Mouse (Mus musculus) midbrain, embryonic 12.5 days (tissue): ENCODE results near the gene Ly6g6f. TPM values are rescaled to one million over a fixed set of nuclear protein-coding genes. Genes with fewer than 3 reads are reported as not detected.

Source experiments
- ATAC-seq: fragments of 200-750 bp; cut with Nextera tagmentation; 2 replicates; pipeline ENCODE4 v1.8.0; 2017; ENCODE audit warnings: low read depth, moderate TSS enrichment, moderate library complexity; ENCODE audit not compliant: low FRiP score
- H3K27ac ChIP-seq: fragments of 300-500 bp; sonication (generic); replicated peaks from 2 replicates; pipeline ENCODE4 v1.5.1; 2016; ENCODE audit warnings: mild to moderate bottlenecking
- H3K27me3 ChIP-seq: fragments of 300-500 bp; sonication (generic); 2 replicates; pipeline ENCODE4 v1.6.1; 2016; ENCODE audit warnings: mild to moderate bottlenecking
- H3K36me3 ChIP-seq: fragments of 300-500 bp; sonication (generic); 2 replicates; pipeline ENCODE4 v1.6.1; 2016
- H3K4me1 ChIP-seq: fragments of 300-500 bp; sonication (generic); 2 replicates; pipeline ENCODE4 v1.6.1; 2016
- H3K4me2 ChIP-seq: fragments of 300-500 bp; sonication (generic); replicated peaks from 2 replicates; pipeline ENCODE4 v1.6.1; 2016; ENCODE audit warnings: mild to moderate bottlenecking, moderate library complexity
- H3K4me3 ChIP-seq: fragments of 300-500 bp; sonication (generic); 2 replicates; pipeline ENCODE4 v1.5.1; 2016; ENCODE audit warnings: mild to moderate bottlenecking
- H3K9ac ChIP-seq: fragments of 300-500 bp; sonication (generic); replicated peaks from 2 replicates; pipeline ENCODE4 v1.6.1; 2016; ENCODE audit warnings: mild to moderate bottlenecking, moderate library complexity
- H3K9me3 ChIP-seq: fragments of 300-500 bp; sonication (generic); 2 replicates; pipeline ENCODE4 v1.6.1; 2016; ENCODE audit warnings: mild to moderate bottlenecking
- WGBS: fragments of 180-500 bp; shearing (Covaris S2); methylation state at CpG from one replicate; pipeline ENCODE4 v1.1.7; 2016; 5-methylcytosine and 5-hydroxymethylcytosine counted together
- polyA plus RNA-seq: library from polyadenylated mRNA; unstranded; fragments of >200 nt; fragmentation: Nextera tagmentation; extraction: Ambion mirVana; gene quantifications from 2 replicates; pipeline ENCODE4 v1.2.1, GENCODE M21; 2016

Ly6g6f gene
- polyA plus RNA-seq, 1 experiment from 2014 or later, result 0.47 TPM

DNA sequence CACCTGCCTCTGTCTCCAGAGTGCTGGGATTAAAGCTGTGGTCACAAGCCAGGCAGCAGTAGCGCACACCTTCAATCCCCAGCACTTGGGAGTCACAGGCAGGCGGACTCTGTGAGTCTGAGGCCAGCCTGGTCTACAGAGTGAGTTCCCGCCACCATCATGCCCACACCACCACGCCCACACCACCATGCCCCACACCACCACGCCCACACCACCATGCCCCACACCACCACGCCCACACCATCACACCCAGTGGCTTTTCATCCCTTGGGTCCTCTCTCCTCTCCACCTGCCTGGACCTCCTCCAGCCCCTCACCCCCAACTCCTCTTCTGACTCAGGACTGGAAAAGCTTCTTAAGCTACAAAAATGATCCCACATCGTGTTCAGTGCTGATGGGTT is 53.5 kb downstream of the Ly6g6f start:
- 91% methylated on average over 7 of the region's 7 CpGs for WGBS
- ATAC-seq, result no peak

DNA sequence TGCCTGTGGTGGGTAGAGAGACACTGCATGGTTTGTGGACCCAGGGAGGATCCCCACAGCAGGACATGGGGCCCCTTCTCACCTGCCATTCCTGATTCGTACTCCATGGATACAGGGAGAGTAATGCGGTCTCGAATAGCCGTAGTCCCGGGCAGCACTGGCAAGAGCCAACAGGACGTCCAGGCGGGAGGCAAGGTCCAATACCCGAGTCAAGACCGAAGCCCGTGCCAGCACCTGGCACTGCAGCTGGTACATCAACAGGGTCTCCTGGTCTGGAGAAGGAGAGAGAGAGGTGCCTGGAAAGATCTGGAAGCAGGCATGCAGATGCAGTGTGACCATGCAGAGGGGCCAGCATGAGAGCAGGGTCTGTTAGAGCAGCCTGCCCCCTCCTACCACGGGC is 54.1 kb downstream of the Ly6g6f start:
- ATAC-seq, result no peak
- Histone ChIP-seq H3K4me1 (peaks cover 25% of the 10 kb centered on the region), H3K4me2 (no peak overlapping the region), H3K27ac (no peak overlapping the region), H3K36me3 (no peaks in the 10 kb centered on the region), H3K4me3 (no peak overlapping the region), H3K27me3 (no peaks in the 10 kb centered on the region; the same call in 1 of the 2 replicates), H3K9ac (no peak overlapping the region), H3K9me3 (no peaks in the 10 kb centered on the region)
- WGBS, result 92% methylated on average over 11 of the region's 11 CpGs

More for the DNA sequence above, 53.5 kb downstream of the Ly6g6f start:
- no peak overlapping the region for H3K27ac ChIP-seq
- no peak overlapping the region for H3K9ac ChIP-seq
- no peak overlapping the region for H3K4me2 ChIP-seq
- H3K9me3 ChIP-seq, result no peaks in the 10 kb centered on the region
- H3K27me3 ChIP-seq, result no peaks in the 10 kb centered on the region; the same call in 1 of the 2 replicates
- no peaks in the 10 kb centered on the region for H3K36me3 ChIP-seq
- peaks cover 22% of the 10 kb centered on the region for H3K4me1 ChIP-seq
- no peak overlapping the region for H3K4me3 ChIP-seq

Other genes starting within 250 kb of the Ly6g6f start
- gene Stk19, start 248.7 kb downstream of the Ly6g6f start, polyA plus RNA-seq, result 26.1 and 30.8 TPM in 2 replicates
- gene Dxo, start 248.6 kb downstream of the Ly6g6f start, polyA plus RNA-seq, result 72.7 and 73.4 TPM in 2 replicates
- gene Skiv2l, start 235.4 kb downstream of the Ly6g6f start, polyA plus RNA-seq, result 67.4 and 71.5 TPM in 2 replicates
- 114 TPM in 2 replicates for gene Nelfe, start 235.2 kb downstream of the Ly6g6f start, polyA plus RNA-seq
- 3.3 and 3.5 TPM in 2 replicates for gene Cfb, start 223.1 kb downstream of the Ly6g6f start, polyA plus RNA-seq
- gene Zbtb12, start 206.1 kb downstream of the Ly6g6f start, polyA plus RNA-seq, result 11.4 and 15.1 TPM in 2 replicates
- not detected in 2 replicates for gene Gm20547, start 203.6 kb downstream of the Ly6g6f start, polyA plus RNA-seq
- 0.86 and 2.1 TPM in 2 replicates for gene C2, start 187.3 kb downstream of the Ly6g6f start, polyA plus RNA-seq
- gene Ehmt2, start 187.1 kb downstream of the Ly6g6f start, polyA plus RNA-seq, result 113 and 120 TPM in 2 replicates
- gene Slc44a4, start 171.1 kb downstream of the Ly6g6f start, polyA plus RNA-seq, result 0.08 and 0.13 TPM in 2 replicates
- 20.4 and 20.7 TPM in 2 replicates for gene Neu1, start 154.4 kb downstream of the Ly6g6f start, polyA plus RNA-seq
- gene Hspa1b, start 126.4 kb downstream of the Ly6g6f start, polyA plus RNA-seq, result 0.22 TPM in 1 of 2 replicates, not detected in the other
- gene Gm20481, start 115.7 kb downstream of the Ly6g6f start, polyA plus RNA-seq, result not detected in 2 replicates
- 2.3 and 2.8 TPM in 2 replicates for gene Hspa1a, start 113.5 kb downstream of the Ly6g6f start, polyA plus RNA-seq
- 1.1 and 1.7 TPM in 2 replicates for gene Hspa1l, start 112.9 kb downstream of the Ly6g6f start, polyA plus RNA-seq
- gene Lsm2, start 103.7 kb downstream of the Ly6g6f start, polyA plus RNA-seq, result 188 and 202 TPM in 2 replicates
- 139 and 142 TPM in 2 replicates for gene Vars, start 84.6 kb downstream of the Ly6g6f start, polyA plus RNA-seq
- 0.14 and 0.23 TPM in 2 replicates for gene Vwa7, start 69.0 kb downstream of the Ly6g6f start, polyA plus RNA-seq
- 5.2 and 6.8 TPM in 2 replicates for gene Sapcd1, start 57.6 kb downstream of the Ly6g6f start, polyA plus RNA-seq
- 6.9 and 7.6 TPM in 2 replicates for gene Msh5, start 38.9 kb downstream of the Ly6g6f start, polyA plus RNA-seq
- 145 and 165 TPM in 2 replicates for gene Clic1, start 35.6 kb downstream of the Ly6g6f start, polyA plus RNA-seq
- gene Ddah2, start 26.6 kb downstream of the Ly6g6f start, polyA plus RNA-seq, result 595 and 615 TPM in 2 replicates
- gene Ly6g6c, start 20.2 kb downstream of the Ly6g6f start, polyA plus RNA-seq, result not detected in 2 replicates
- gene Mpig6b, start 19.4 kb downstream of the Ly6g6f start, polyA plus RNA-seq, result 0.52 and 0.93 TPM in 2 replicates
- 0.24 TPM in 1 of 2 replicates, not detected in the other for gene Ly6g6e, start 8.7 kb downstream of the Ly6g6f start, polyA plus RNA-seq
- 1.1 and 1.7 TPM in 2 replicates for gene Ly6g6d, start 7.5 kb downstream of the Ly6g6f start, polyA plus RNA-seq
- 69.0 and 72.3 TPM in 2 replicates for gene Abhd16a, start 3.7 kb upstream of the Ly6g6f start, polyA plus RNA-seq
- not detected in 2 replicates for gene Ly6g5c, start 22.7 kb upstream of the Ly6g6f start, polyA plus RNA-seq
- gene Ly6g5b, start 29.8 kb upstream of the Ly6g6f start, polyA plus RNA-seq, result 1.0 and 1.5 TPM in 2 replicates
- gene Gpank1, start 35.8 kb upstream of the Ly6g6f start, polyA plus RNA-seq, result 22.2 and 26.4 TPM in 2 replicates
- 279 TPM in 2 replicates for gene Csnk2b, start 36.4 kb upstream of the Ly6g6f start, polyA plus RNA-seq
- 8.0 and 9.1 TPM in 2 replicates for gene D17H6S53E, start 40.8 kb upstream of the Ly6g6f start, polyA plus RNA-seq
- 0.65 and 1.5 TPM in 2 replicates for gene Apom, start 46.4 kb upstream of the Ly6g6f start, polyA plus RNA-seq
- 84.0 and 95.3 TPM in 2 replicates for gene Bag6, start 49.6 kb upstream of the Ly6g6f start, polyA plus RNA-seq
- 236 and 239 TPM in 2 replicates for gene Prrc2a, start 79.3 kb upstream of the Ly6g6f start, polyA plus RNA-seq
- 7.7 and 8.2 TPM in 2 replicates for gene Aif1, start 90.5 kb upstream of the Ly6g6f start, polyA plus RNA-seq
- gene Lst1, start 102.8 kb upstream of the Ly6g6f start, polyA plus RNA-seq, result 4.7 and 9.9 TPM in 2 replicates
- gene Ltb, start 108.8 kb upstream of the Ly6g6f start, polyA plus RNA-seq, result 0.48 and 0.62 TPM in 2 replicates
- not detected in 2 replicates for gene Tnf, start 116.4 kb upstream of the Ly6g6f start, polyA plus RNA-seq
- gene Lta, start 119.7 kb upstream of the Ly6g6f start, polyA plus RNA-seq, result not detected in 2 replicates
- 0.38 TPM in 1 of 2 replicates, not detected in the other for gene Gm16181, start 135.2 kb upstream of the Ly6g6f start, polyA plus RNA-seq
- 18.8 and 19.6 TPM in 2 replicates for gene Atp6v1g2, start 148.1 kb upstream of the Ly6g6f start, polyA plus RNA-seq
- 10.9 and 11.4 TPM in 2 replicates for gene Nfkbil1, start 150.2 kb upstream of the Ly6g6f start, polyA plus RNA-seq
- gene Ddx39b, start 156.1 kb upstream of the Ly6g6f start, polyA plus RNA-seq, result 565 and 579 TPM in 2 replicates
- 45.5 and 47.8 TPM in 2 replicates for gene H2-D1, start 177.1 kb upstream of the Ly6g6f start, polyA plus RNA-seq
- gene H2-Q1, start 234.8 kb upstream of the Ly6g6f start, polyA plus RNA-seq, result 0.08 and 0.17 TPM in 2 replicates